Mouse (Mus musculus): ENCODE data around the gene Olfr10.
"Not testable (repeated sequence)": the region's sequence is repeated elsewhere in the genome, so short reads cannot be mapped to it uniquely, and the experiment has no call there.

DNA sequence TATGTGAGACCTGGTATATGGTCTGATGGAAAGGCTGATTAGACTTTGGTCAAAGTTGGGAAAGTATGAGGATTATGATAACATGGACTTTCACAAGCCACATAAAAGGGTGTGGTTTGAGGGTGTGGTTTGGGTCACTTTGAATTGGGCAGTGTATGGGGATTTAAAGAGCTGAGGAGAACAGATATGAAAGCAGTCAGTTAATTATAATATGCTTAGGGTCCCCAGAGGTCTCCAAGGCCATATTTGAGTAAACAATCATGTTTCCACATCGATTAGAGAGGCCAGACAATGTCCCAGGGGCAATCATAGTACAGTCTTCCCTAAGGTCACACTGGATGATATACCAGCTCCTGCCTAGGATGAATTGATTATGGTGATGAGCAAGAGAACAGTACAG is 19.6 kb upstream of the Olfr10 start, which contains the start of gene Olfr1392:
- TF ChIP-seq CTCF (IDR thresholded peaks at IDR 0.05; ENCODE audit: low read depth, low read length); POLR2A (IDR thresholded peaks at IDR 0.05; ENCODE audit: borderline replicate concordance, low read depth, low read length): not testable (repeated sequence)
